Mouse (Mus musculus) erythroblast, embryonic 14.5 days (primary cell): ENCODE measurements around the gene Crygd. TPM values are rescaled to one million over a fixed set of nuclear protein-coding genes. Genes with fewer than 3 reads are reported as not detected.

Experiments
- H3K27me3 ChIP-seq: 2 replicates; pipeline ENCODE4 v1.6.1; 2012; ENCODE audit warnings: inconsistent platforms; ENCODE audit not compliant: control insufficient read depth
- H3K36me3 ChIP-seq: 2 replicates; pipeline ENCODE4 v1.6.1; 2012; ENCODE audit warnings: mild to moderate bottlenecking, inconsistent platforms; ENCODE audit not compliant: control insufficient read depth
- H3K4me1 ChIP-seq: 2 replicates; pipeline ENCODE4 v1.6.1; 2012; ENCODE audit warnings: inconsistent platforms; ENCODE audit not compliant: control insufficient read depth
- H3K4me3 ChIP-seq: replicated peaks from 2 replicates; pipeline ENCODE3; 2012; ENCODE audit warnings: moderate library complexity, mild to moderate bottlenecking, inconsistent platforms
- H3K9me3 ChIP-seq: 2 replicates; pipeline ENCODE4 v1.6.1; 2012; ENCODE audit warnings: low read length, inconsistent platforms, mixed read lengths; ENCODE audit not compliant: control insufficient read depth
- GATA1 ChIP-seq: IDR thresholded peaks from 2 replicates; pipeline ENCODE4 v1.6.1; 2012; ENCODE audit warnings: low read length, inconsistent platforms, mixed read lengths
- TAL1 ChIP-seq: IDR thresholded peaks from 3 replicates; pipeline ENCODE4 v1.6.1; 2012; ENCODE audit warnings: low read length, inconsistent platforms, mixed read lengths
- polyA plus RNA-seq: library from polyadenylated mRNA; stranded (reverse); fragments of >175 nt; gene quantifications from 2 replicates; pipeline ENCODE4 v1.2.3, GENCODE M21; 2012

The Crygd gene
- polyA plus RNA-seq, 1 experiment, result not detected

DNA sequence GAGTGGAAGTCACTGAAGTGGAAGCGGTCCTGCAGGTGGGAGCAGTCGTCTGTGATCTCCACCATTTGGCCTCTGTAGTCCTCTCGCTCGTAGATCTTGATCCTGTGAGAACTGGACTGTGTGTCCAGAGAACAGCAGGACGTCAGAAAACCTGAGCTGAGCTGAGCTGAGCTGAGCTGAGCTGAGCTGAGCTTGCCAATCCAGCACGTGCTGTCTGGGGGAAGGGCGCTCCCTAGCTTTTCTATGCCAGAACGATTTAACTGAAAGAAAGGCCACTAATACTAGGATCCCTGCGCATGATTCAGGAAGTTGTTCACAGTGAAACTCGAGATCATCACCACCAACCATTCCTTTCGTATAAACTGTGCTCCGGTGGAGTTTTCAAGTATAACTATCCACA lies 14.5 kb downstream of the Crygd start:
- Histone ChIP-seq H3K4me1 (no peaks in the 10 kb centered on the region), H3K36me3 (no peaks in the 10 kb centered on the region), H3K9me3 (no peaks in the 10 kb centered on the region), H3K27me3 (no peaks in the 10 kb centered on the region), H3K4me3 (no peak overlapping the region)
- TF ChIP-seq TAL1, result no peak
- TF ChIP-seq GATA1, result no peak

GRCm38 (mm10) chr1:65046401-65047109 lies 16.7 kb downstream of the Crygd start:
- Histone ChIP-seq H3K9me3 (no peaks in the 10 kb centered on the region), H3K36me3 (no peaks in the 10 kb centered on the region), H3K4me1 (no peaks in the 10 kb centered on the region), H3K27me3 (no peaks in the 10 kb centered on the region), H3K4me3 (no peak overlapping the region)
- no peak for TF ChIP-seq TAL1
- TF ChIP-seq GATA1, result no peak

DNA sequence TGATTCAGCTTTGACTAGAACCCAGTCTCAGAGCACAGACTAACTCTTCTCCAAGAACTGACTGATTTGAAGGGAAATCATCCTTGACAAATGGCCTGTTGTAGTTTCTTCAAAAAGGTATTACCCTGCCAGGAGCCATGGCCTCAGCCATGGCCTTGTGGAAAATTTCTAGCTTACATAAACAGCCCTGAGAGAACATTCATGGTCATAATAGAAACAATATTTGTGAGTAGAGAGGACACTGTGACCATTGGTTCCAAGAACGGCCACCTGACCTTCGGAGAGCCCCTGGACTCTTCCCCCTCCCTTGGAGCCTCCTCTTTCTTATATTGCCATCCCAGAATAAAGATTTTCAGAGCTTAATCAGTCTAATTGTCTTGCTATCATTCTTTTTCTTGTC lies 19.8 kb downstream of the Crygd start:
- TF ChIP-seq GATA1, result no peak
- no peak for TF ChIP-seq TAL1
- no peaks in the 10 kb centered on the region for H3K36me3 ChIP-seq
- no peaks in the 10 kb centered on the region for H3K9me3 ChIP-seq
- no peaks in the 10 kb centered on the region for H3K27me3 ChIP-seq
- no peaks in the 10 kb centered on the region for H3K4me1 ChIP-seq
- no peak overlapping the region for H3K4me3 ChIP-seq

DNA sequence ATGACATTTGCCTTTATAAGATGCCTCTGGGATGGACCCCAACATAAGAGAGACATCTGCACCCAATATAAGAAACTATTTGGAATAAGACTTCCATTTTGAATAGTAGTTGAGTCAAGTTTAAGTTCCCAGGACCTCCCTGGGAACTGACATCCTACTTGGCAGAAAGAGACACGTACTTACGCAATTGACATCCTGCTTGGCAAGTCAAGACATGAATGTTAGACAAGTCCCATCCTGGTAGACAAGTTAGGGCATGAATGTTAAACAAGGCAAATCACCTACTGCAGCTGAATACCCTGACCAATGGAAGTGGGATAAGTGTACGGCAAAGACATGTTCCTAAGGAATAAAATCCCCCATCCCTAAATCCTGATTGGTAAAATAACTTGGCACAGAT lies 21.4 kb downstream of the Crygd start:
- no peaks in the 10 kb centered on the region for H3K27me3 ChIP-seq
- H3K4me3 ChIP-seq, result no peak overlapping the region
- no peaks in the 10 kb centered on the region for H3K36me3 ChIP-seq
- TF ChIP-seq TAL1 (no peak), GATA1 (no peak)
- no peaks in the 10 kb centered on the region for H3K4me1 ChIP-seq
- no peaks in the 10 kb centered on the region for H3K9me3 ChIP-seq

- H3K9me3 ChIP-seq, result no peaks in the 10 kb centered on the region
- H3K4me1 ChIP-seq, result no peaks in the 10 kb centered on the region
- TF ChIP-seq GATA1, result no peak
- no peak for TF ChIP-seq TAL1
- no peaks in the 10 kb centered on the region for H3K27me3 ChIP-seq
- no peaks in the 10 kb centered on the region for H3K36me3 ChIP-seq
- H3K4me3 ChIP-seq, result no peak overlapping the region
These were observed 22.4 kb downstream of the Crygd start for GRCm38 (mm10) chr1:65040806-65041205.

DNA sequence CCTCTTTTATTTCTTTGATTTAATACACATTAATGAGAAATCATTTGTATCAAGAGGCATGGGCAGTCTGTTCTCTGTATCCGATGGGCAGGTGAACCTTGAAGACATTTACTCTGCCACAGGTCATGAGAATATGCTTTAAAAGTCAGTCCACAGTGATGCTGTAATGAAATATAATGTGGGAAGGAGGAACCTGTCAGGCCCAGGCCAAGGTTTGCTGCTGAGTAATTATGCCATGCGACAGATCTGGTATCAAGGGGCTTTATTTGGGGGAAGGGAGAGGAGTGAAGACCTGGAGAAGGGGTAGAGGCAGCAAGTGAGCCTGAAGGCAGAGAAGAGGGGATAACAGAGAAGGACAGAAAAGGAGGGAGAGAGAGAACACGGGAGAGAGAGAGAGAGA lies 23.6 kb downstream of the Crygd start:
- H3K27me3 ChIP-seq, result no peaks in the 10 kb centered on the region
- no peaks in the 10 kb centered on the region for H3K36me3 ChIP-seq
- H3K4me3 ChIP-seq, result no peak overlapping the region
- no peaks in the 10 kb centered on the region for H3K9me3 ChIP-seq
- no peak for TF ChIP-seq GATA1
- no peaks in the 10 kb centered on the region for H3K4me1 ChIP-seq

- Histone ChIP-seq H3K36me3 (no peaks in the 10 kb centered on the region), H3K4me3 (no peak overlapping the region), H3K9me3 (no peaks in the 10 kb centered on the region), H3K4me1 (no peaks in the 10 kb centered on the region), H3K27me3 (no peaks in the 10 kb centered on the region)
- TF ChIP-seq TAL1 (no peak), GATA1 (no peak)
These were observed 25.7 kb downstream of the Crygd start for GRCm38 (mm10) chr1:65037542-65037941.

DNA sequence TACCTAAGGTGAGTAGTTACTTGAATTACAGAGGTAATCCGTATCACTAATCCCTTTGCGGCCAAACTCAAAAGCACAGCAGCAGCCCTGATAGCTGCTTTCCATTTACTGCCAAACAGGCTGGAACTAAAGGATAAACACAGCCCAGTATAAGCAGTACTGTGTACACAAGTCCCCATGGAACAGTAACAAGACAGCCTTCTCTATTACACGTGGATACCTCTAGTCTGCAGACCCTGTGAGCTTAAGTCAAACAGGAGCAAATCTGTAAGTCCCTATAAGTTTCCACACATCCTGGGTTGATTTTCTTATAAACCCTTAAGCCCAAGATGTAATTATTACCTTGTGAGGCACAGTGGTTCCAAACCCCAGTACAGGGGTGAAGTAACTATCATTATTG lies 27.7 kb downstream of the Crygd start:
- no peaks in the 10 kb centered on the region for H3K9me3 ChIP-seq
- H3K4me3 ChIP-seq, result no peak overlapping the region
- no peaks in the 10 kb centered on the region for H3K4me1 ChIP-seq
- H3K36me3 ChIP-seq, result no peaks in the 10 kb centered on the region
- no peaks in the 10 kb centered on the region for H3K27me3 ChIP-seq
- TF ChIP-seq GATA1 (no peak), TAL1 (no peak)

DNA sequence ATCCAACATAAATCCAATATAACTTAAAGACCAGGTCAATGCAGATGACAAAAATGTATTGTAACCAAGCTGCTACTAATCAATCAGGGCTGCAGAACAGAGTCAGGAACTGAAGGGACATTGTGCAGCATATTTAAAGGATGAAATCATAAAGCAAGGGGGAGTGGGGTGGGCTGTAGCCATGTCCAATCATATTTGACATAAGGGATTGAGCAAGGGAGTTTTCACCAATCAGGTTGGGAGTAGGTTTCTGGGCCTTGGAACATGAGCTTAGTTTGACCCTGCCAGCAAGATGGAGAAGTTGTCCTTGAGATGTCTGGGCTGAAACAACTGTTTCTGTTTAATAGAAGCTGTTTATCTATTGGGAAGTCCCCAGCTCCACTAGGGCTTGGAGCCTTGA lies 30.6 kb downstream of the Crygd start, which contains the start of gene Akr1cl:
TSS of gene Akr1cl (minus strand) at position 119 of the 400 bp plus-strand sequence.
- Histone ChIP-seq H3K4me1 (no peaks in the 10 kb centered on the region), H3K4me3 (no peak within 1 kb of the TSS), H3K9me3 (no peaks in the 10 kb centered on the region), H3K36me3 (no peaks in the 10 kb centered on the region), H3K27me3 (no peaks in the 10 kb centered on the region)
- TF ChIP-seq GATA1, result no peak
- TF ChIP-seq TAL1, result no peak

GRCm38 (mm10) chr1:65028206-65028605 lies 35.0 kb downstream of the Crygd start:
- Histone ChIP-seq H3K36me3 (no peaks in the 10 kb centered on the region), H3K4me1 (no peaks in the 10 kb centered on the region), H3K4me3 (no peak overlapping the region), H3K27me3 (no peaks in the 10 kb centered on the region), H3K9me3 (no peaks in the 10 kb centered on the region)
- TF ChIP-seq TAL1 (no peak), GATA1 (no peak)
